Mouse (Mus musculus) stomach, postnatal 0 days (tissue): ENCODE measurements around the gene Mrtfa.

Source experiments
- CTCF ChIP-seq: IDR thresholded peaks from 2 replicates; pipeline ENCODE4 v1.5.1; 2016; ENCODE audit warnings: antibody characterized with exemption, low read depth, mild to moderate bottlenecking, moderate library complexity
- EP300 ChIP-seq: optimal IDR thresholded peaks from 2 replicates; pipeline ENCODE3; 2016; ENCODE audit warnings: antibody characterized with exemption

GRCm38 (mm10) chr15:80997077-80997476, 193.5 kb downstream of the Mrtfa start:
- TF ChIP-seq CTCF = no peak
- no peak for TF ChIP-seq EP300
